Mouse (Mus musculus) Patski (cell line): ENCODE results near the gene Klhl21. TPM values are rescaled to one million over a fixed set of nuclear protein-coding genes. Genes with fewer than 3 reads are reported as not detected.

Source experiments
- ATAC-seq: fragments of 100-300 bp; one replicate; pipeline ENCODE4 v1.8.0; 2021
- CTCF ChIA-PET: fragments of 350-600 bp; sonication (Branson Sonifier 250); formaldehyde crosslinking; loops from one replicate; lab custom pipeline; 2022; ENCODE audit warnings: inconsistent platforms; lab: Charles Lee
- POLR2A ChIA-PET: fragments of 350-600 bp; sonication (Branson Sonifier 250); formaldehyde crosslinking; loops from one replicate; lab custom pipeline; 2022; ENCODE audit warnings: antibody characterized with exemption, inconsistent platforms; lab: Charles Lee
- DNase-seq: peaks from one replicate; pipeline ENCODE4 v3.0.0-alpha.2; 2011; ENCODE audit warnings: low read depth, low spot score
- H3K27me3 ChIP-seq: fragments of 371-371 bp; one replicate; pipeline ENCODE4 v1.5.1; 2021
- CTCF ChIP-seq: fragments of 100-300 bp; IDR thresholded peaks from one replicate; pipeline ENCODE4 v1.5.1; 2021
- in situ Hi-C: fragments of 300-500 bp; cut with MboI; formaldehyde crosslinking; loops from 3 replicates; pipeline ENCODE4 v1.11.1; 2018; ENCODE audit warnings: low pct_unique_long_range_greater_than_20kb, mixed read lengths
- polyA plus RNA-seq: library from polyadenylated mRNA; unstranded; gene quantifications from one replicate; pipeline ENCODE4 v1.2.3, GENCODE M21; 2021

The Klhl21 gene
- polyA plus RNA-seq, 1 experiment from 2014 or later, result 16.6 TPM

DNA sequence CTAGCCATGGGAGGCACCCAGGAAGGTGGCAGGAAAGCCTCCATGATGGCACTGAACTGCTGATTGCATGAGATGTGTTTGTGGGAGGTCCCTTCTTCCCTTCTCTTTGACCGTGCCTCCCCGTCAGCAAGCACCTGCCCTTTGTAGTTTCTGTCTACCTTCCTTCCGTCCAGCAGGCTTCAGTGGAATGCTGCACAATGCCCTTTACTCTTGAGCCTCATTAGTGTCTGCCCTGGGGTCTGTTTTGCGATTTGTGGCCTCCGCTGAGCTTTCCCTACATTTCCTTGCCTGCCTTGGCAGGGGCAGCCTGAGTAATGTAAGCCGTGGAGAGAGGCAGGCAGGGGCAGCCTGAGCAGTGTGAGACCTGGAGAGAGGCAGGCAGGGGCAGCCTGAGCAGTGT is 36.0 kb downstream of the Klhl21 start:
- POLR2A ChIA-PET, result no interaction called here
- DNase-seq, result no peak
- in situ Hi-C loops, result no loop called here
- CTCF ChIA-PET, result no interaction called here
- no peak for TF ChIP-seq CTCF
- H3K27me3 ChIP-seq, result no peaks in the 10 kb centered on the region
- ATAC-seq, result no peak

DNA sequence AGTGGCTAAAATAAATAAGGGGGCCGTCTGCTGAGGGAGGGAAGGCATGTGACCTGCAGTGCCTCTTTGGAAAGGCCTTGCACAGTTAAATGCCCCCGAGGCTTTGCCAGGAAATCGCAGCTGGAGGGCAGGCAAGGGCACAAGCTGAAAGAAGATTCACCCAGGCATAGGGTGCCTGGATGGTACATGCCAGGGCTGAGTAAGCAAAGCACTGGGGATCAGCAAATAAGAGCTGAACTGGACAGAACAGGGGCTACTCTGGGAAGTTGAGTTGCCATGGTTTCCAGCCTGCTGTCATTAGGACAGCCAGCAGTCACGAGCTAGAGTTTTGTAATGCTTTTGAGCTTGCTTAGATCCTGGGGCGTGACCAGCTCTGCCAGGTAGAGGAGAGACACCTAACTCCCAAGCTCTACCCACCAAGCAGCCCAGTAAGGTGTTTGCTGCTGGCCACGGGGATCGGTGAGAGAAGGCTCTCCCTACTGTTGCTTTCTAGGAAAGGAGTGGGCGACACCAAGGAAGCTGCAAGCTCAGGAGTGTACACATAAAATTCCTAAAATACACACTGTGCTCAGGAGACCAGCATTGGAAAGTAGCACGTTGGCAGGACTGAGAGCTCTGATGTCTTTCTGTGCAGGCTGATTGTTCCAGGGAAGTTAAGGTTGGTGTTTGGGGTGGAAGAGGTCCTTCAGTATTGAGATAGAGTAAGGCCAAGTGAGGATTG is 53.9 kb downstream of the Klhl21 start:
- in situ Hi-C loops, result no loop called here
- CTCF ChIA-PET, result interaction anchor here (0.7 to 1.1 kb wide), 5 partner anchors 16 to 48 kb away, joined by 3 to 4 read pairs (median 3); partner anchors contain the start of gene Tas1r1

DNA sequence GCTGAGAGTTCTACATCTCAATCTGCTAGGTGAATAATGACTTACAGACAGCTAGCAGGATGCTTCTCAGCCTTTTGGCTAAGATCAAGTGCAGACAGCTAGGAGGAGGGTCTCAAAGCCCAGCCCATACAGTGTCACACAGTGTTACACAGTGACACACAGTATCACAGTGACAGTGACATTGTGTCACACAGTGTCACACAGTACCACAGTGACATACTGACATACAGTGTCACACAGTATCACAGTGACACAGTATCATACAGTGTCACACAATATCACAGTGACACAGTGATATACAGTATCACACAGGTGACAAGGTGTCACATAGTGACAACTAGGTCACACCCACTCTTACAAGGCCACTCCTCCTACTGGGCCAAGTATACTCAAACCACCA is 58.7 kb downstream of the Klhl21 start:
- in situ Hi-C loops, result no loop called here
- TF ChIP-seq CTCF, result no peak
- CTCF ChIA-PET, result no interaction called here

More for the DNA sequence above, 53.9 kb downstream of the Klhl21 start:
- peak; percentile 89 for ATAC-seq
- no peak for TF ChIP-seq CTCF
- POLR2A ChIA-PET, result interaction anchor here (0.7 kb wide), 1 partner anchor 13 kb away, joined by 3 read pairs; no protein-coding TSS in a partner anchor
- no peaks in the 10 kb centered on the region for H3K27me3 ChIP-seq
- peak; percentile 73 for DNase-seq

More for the DNA sequence above, 58.7 kb downstream of the Klhl21 start:
- DNase-seq (no peak), ATAC-seq (no peak)
- POLR2A ChIA-PET, result no interaction called here
- H3K27me3 ChIP-seq, result no peaks in the 10 kb centered on the region

Other genes starting within 250 kb of the Klhl21 start
- 28.0 TPM for gene Camta1, start 146.9 kb upstream of the Klhl21 start, polyA plus RNA-seq
- gene Dnajc11, start 75.1 kb upstream of the Klhl21 start, polyA plus RNA-seq, result 42.7 TPM
- 20.8 TPM for gene Thap3, start 19.8 kb upstream of the Klhl21 start, polyA plus RNA-seq
- gene Phf13, start 12.5 kb upstream of the Klhl21 start, polyA plus RNA-seq, result 18.6 TPM
- 13.7 TPM for gene Zbtb48, start 18.9 kb downstream of the Klhl21 start, polyA plus RNA-seq
- gene Tas1r1, start 29.8 kb downstream of the Klhl21 start, polyA plus RNA-seq, result 0.56 TPM
- 19.4 TPM for gene Nol9, start 30.5 kb downstream of the Klhl21 start, polyA plus RNA-seq
- 13.0 TPM for gene Plekhg5, start 63.7 kb downstream of the Klhl21 start, polyA plus RNA-seq
- gene Tnfrsf25, start 107.1 kb downstream of the Klhl21 start, polyA plus RNA-seq, result 1.5 TPM
- gene Espn, start 143.6 kb downstream of the Klhl21 start, polyA plus RNA-seq, result 1.3 TPM
- gene Hes2, start 150.1 kb downstream of the Klhl21 start, polyA plus RNA-seq, result not detected
- 102 TPM for gene Acot7, start 169.3 kb downstream of the Klhl21 start, polyA plus RNA-seq